Mouse (Mus musculus): ENCODE measurements around the gene Gm29776. TPM values are rescaled to one million over a fixed set of nuclear protein-coding genes. Genes with fewer than 3 reads are reported as not detected.

Gene Gm29776
- total RNA-seq (2021): not detected
- long read RNA-seq, experiment 1: 0 reads
- long read RNA-seq, experiment 2: 0 reads

DNA sequence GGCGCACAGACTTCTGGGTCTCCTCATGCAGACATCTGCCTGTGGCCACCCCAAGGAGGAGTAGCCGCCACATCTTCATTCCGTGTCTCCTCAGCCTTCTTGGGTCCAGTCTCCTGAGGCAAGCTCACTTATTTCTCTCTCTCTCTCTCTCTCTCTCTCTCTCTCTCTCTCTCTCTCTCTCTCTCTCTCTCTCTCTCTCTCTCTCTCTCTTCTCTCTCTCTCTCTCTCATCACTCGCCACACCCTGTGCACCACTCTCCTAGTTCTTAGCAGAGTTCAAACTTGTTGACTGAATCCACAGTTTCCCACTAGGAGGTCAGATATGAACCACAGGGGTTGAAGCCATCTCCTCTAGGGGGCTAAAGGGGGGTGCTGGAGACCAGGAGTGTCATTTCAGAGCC, at the start of gene Gm29776:
Gene Gm29776, minus strand, starts transcription at position 101 of the 400 bp plus-strand sequence.
- no peak for DNase-seq

DNA sequence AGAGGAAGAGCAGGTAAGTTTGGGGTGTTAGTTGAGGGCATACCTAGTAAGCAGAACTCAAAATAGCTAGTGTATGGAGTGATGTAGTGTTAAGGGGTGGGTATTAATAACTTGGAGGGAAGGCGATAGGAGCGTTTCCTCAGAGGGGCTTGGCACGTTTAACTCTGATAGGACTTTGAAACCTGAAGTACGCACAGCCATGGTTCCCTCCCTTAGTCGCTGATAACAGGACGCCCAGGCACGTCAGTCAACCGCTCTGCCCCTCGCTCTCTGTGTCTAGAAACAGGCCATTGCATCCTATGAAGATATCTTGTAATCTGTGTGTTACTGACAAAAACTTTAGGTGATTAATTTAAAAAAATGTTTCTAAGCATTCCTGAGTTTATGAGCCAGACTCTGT, 47.4 kb upstream of the Gm29776 start:
- no peak for DNase-seq

- DNase-seq: no peak
These were observed 45.8 kb upstream of the Gm29776 start for GRCm38 (mm10) chr14:54744473-54744872.

DNA sequence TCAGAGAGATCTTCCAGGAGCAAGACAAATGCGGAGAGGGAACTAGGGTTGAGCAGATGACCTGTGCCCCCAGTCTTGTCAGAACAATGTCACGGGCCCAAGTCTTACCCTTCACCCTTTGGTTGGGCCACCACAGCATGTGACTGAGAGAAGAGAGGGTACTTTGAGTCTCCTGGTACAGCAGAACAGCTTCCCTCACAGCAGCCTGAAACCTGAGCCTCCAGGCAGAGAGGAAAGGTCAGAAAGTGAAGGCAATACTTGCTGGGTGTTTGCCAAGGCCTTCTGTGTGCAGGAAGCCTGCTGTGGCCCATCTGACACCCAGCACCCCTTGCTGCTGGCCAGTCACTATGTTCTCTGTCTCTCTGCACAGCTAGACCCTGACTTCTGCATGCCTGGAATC, 43.7 kb upstream of the Gm29776 start:
- no peak for DNase-seq

DNA sequence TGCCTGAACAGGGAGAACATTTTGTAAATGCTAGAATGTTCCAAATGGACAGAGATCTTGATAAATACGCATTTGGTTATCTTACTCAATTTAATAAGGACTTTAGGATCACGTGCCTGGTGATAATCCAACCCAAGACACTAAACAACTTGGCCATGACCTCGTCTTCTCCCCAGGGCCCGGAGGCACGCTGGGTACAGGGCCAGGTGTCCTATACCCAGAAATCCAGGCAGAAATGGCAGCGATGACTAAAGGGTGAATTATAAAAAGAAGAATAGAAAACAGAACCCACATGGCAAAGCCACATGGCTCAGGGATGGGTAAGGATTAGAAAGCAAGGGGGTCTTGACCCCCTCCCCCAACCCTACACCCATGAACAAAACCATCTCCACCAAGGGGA, 43.1 kb upstream of the Gm29776 start:
- no peak for DNase-seq

GRCm38 (mm10) chr14:54737634-54738033, 39.0 kb upstream of the Gm29776 start:
- DNase-seq: no peak

DNA sequence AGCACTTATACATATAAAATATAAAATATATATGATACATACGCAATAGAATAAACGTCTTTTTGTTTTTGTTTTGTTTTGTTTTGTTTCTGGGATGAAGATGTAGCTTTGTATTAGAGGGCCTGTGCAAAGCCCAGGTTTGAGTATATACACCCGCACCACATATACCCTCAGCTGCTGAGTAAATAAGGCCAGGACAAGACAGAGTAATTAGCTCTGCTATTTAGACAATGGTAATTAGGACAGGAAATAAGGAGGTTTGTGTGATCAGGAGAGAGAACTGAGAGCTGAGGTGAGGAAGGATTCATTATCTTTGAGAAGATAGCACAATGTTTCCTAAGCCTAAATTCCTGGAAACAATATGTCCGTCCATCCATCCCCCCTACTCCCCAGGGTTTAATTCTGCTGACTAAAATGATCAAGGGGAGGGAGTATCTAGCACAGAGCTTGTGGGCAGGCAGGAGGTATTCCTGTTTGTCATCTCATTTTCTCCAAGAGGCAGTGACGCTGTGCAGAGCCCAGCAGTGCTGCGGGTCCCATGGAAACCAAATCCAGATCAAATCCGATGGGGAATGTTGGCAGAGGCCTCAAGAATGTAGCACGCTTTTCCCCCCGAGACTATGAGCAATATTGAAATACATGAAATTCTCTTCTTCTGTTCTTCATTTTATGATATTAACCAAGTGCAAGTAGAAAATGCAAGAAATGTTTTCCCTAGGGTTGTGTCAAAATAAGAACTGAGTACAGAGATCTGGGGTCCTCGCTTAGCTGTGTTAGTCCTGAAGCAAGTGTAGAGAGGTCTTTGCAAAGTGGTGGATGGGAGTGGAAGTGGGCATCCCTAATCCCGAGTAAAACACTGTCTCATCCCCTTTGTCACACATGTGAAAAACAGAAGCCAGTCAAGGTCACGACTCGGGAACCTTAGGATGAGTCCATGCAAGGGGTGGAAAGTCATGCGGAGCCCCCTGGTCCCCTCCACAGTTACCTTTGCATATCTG, 38.2 kb upstream of the Gm29776 start:
- DNase-seq: no peak

GRCm38 (mm10) chr14:54735221-54735620, 36.6 kb upstream of the Gm29776 start:
- no peak for DNase-seq

GRCm38 (mm10) chr14:54734004-54734403, 35.4 kb upstream of the Gm29776 start:
- DNase-seq: no peak

- DNase-seq: no peak
These were observed 33.6 kb upstream of the Gm29776 start for GRCm38 (mm10) chr14:54732206-54732605.

DNA sequence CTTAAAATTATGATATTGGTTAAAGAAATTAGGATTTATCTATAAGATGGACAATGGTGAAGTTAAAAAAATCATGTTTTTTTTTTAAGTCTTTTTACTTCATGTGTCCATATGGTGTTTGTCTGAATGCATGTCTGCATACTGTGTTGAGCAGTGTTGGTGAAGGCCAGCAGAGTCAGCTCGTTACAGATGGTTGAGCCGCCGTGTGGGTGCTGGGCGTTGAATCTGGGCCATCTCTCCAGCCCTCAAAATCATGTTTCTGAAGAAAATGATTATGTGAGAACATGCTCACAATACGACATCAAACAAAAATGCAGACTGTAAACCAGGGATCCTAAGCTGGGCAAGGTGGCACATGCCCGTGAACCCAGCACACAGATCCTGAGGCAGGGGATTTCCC, 31.7 kb upstream of the Gm29776 start:
- no peak for DNase-seq

GRCm38 (mm10) chr14:54728823-54729653, 30.4 kb upstream of the Gm29776 start:
- no peak for DNase-seq

GRCm38 (mm10) chr14:54727565-54727964, 28.9 kb upstream of the Gm29776 start:
- no peak for DNase-seq

DNA sequence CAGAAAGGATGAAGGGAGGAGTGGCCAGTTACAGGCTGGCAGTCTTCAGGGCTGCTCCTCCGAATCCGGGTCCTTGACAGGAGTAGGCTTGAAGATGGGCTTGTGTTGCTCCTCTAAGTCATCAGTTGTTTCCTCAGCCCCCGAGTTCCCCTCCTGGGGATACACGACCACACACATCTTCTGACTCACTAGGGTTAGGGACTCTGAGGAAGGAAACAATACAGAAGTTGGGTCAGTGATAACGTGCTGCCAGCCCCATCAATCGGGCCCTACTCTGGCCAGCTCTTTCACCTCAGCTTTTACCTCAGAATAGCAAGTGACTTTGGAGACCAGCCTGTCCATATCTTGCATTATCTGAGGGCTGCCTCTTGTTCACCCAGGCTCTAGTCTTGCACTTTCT, 25.4 kb upstream of the Gm29776 start:
- DNase-seq: no peak

GRCm38 (mm10) chr14:54721711-54722110, 23.1 kb upstream of the Gm29776 start:
- no peak for DNase-seq

- peak in 1 of 2 experiments; percentile 41 for DNase-seq
These were observed 22.2 kb upstream of the Gm29776 start for GRCm38 (mm10) chr14:54720654-54721350.

DNA sequence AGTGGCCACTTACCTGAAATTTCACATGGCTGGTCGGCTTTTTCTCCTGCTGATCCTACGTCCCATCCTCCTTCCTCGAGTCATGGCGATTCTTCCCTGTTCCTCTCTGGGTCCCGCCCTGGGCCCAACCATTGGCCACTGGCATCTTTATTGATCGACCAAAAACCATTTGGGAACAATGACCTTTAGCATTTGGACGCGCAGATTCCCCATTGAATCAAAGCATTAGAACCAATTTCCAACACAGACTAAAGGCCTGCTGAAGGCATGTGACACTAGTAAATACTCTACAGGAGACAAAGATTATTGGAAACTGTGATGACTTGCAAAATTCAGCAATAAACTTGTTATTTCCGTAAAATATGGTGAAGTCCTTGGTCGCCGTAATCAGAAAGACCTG, 21.4 kb upstream of the Gm29776 start:
- no peak for DNase-seq

DNA sequence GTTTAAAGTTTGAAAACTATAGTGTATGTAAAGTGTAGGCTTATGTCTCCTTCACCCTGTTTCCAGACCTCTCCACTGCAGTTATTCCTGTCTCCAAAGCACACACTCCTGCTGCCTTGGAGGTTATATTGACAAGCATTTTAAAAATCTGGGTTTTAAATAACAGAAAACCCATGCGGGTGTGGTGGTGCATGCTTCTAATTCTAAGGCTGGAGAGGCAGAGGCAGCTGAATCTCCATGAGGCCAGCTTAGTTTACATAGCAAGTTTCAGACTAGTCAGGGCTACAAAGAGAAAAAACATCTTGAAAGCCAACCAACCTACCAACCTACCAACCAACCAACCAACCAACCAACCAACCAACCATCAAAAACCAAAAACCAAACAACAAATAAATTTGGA, 16.8 kb upstream of the Gm29776 start:
- DNase-seq: no peak

DNA sequence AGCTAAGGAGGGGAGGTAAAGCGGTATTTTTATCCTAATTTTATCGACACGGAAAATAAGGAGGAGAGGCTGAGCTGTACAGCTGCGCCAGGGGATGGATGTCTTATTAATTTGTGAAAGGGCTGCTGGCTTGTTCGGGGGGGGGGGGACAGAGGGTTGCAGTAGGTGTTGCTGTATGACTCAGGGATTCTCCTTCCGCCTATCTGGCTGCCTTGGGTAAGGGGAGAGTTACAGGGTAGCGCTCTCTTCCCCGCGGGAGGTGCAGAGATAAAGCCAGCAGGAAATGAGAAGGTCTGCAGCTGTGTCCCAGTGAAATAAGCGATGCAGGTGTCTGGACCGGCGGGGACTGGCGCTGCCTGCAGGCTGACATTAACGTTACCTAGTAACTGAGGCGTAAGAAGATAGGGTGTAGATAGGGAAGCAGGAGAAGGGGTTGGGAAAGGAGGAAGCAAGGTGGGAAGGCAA, 16.0 kb upstream of the Gm29776 start:
- no peak for DNase-seq

GRCm38 (mm10) chr14:54714121-54714520, 15.5 kb upstream of the Gm29776 start:
- DNase-seq: peak; percentile 77 to 85

- DNase-seq: peak; percentile 34 to 52
These were observed 14.2 kb upstream of the Gm29776 start for GRCm38 (mm10) chr14:54712861-54713260.

DNA sequence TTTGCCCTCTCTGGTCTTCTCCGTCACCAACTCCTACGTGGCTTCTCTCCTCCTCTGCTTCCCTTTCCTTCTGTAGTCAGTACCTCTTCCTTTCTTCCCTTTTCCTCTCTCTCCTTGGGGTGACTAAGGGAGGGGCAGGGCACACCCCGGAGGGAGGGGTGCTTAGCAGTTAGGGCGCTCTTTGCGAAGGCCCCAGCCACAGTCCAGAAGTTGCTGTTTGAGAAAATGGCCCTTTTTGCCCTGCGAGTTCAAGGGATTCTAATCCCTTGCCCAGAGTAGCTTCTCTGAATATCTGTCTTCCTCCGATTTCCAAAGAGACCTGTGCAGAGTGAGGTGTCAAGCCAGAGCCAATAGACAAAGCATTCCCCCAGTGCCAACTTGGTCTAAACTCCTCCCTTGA, 13.4 kb upstream of the Gm29776 start, which contains the start of gene Cebpe:
Gene Cebpe, minus strand, starts transcription at position 101 of the 400 bp plus-strand sequence.
- no peak for DNase-seq

Measured in heart, adult 18-20 months (tissue).